Mouse (Mus musculus): ENCODE measurements at regions not wholly inside any gene's neighbourhood (a gene's known extent, or its start where the extent isn't known, plus 50 kb on each side); places are given as distances from the start of the nearest gene placed in this dataset.

- DNase-seq = no peak
These were observed 186.6 kb downstream of the Ly86 start for GRCm38 (mm10) chr13:37531512-37532183.

- DNase-seq = no peak
These were observed 187.7 kb downstream of the Ly86 start for GRCm38 (mm10) chr13:37532596-37533170.

GRCm38 (mm10) chr13:37533851-37534250 lies 188.8 kb downstream of the Ly86 start:
- DNase-seq = no peak

GRCm38 (mm10) chr13:37537330-37537729 lies 192.3 kb downstream of the Ly86 start:
- peak; percentile 40 to 49 for DNase-seq

- peak in 1 of 2 experiments; percentile 33 for DNase-seq
These were observed 192.8 kb downstream of the Ly86 start for GRCm38 (mm10) chr13:37537793-37538192.

- DNase-seq = no peak
These were observed 196.0 kb downstream of the Ly86 start for GRCm38 (mm10) chr13:37540980-37541531.

GRCm38 (mm10) chr13:37541674-37542073 lies 196.7 kb downstream of the Ly86 start:
- peak; percentile 74 to 75 for DNase-seq

- DNase-seq = no peak
These were observed 197.8 kb downstream of the Ly86 start for GRCm38 (mm10) chr13:37542744-37543196.

- DNase-seq = no peak
These were observed 198.8 kb downstream of the Ly86 start for GRCm38 (mm10) chr13:37543788-37544187.

GRCm38 (mm10) chr13:37544696-37545095 lies 199.7 kb downstream of the Ly86 start:
- DNase-seq = no peak

GRCm38 (mm10) chr13:37546556-37546955 lies 201.5 kb downstream of the Ly86 start:
- no peak for DNase-seq

GRCm38 (mm10) chr13:37550584-37550983 lies 205.6 kb downstream of the Ly86 start:
- DNase-seq = no peak

- DNase-seq = no peak
These were observed 208.4 kb downstream of the Ly86 start for GRCm38 (mm10) chr13:37553392-37553791.

- no peak for DNase-seq
These were observed 212.2 kb downstream of the Ly86 start for GRCm38 (mm10) chr13:37557183-37557582.

- no peak for DNase-seq
These were observed 212.8 kb downstream of the Ly86 start for GRCm38 (mm10) chr13:37557766-37558165.

GRCm38 (mm10) chr13:37559056-37559455 lies 214.0 kb downstream of the Ly86 start:
- DNase-seq = no peak

- DNase-seq = no peak
These were observed 214.8 kb downstream of the Ly86 start for GRCm38 (mm10) chr13:37559706-37560313.

GRCm38 (mm10) chr13:37560387-37560786 lies 215.4 kb downstream of the Ly86 start:
- no peak for DNase-seq

GRCm38 (mm10) chr13:37560800-37561199 lies 215.8 kb downstream of the Ly86 start:
- peak in 1 of 2 experiments; percentile 16 for DNase-seq

- DNase-seq = no peak
These were observed 216.4 kb downstream of the Ly86 start for GRCm38 (mm10) chr13:37561437-37561836.

- DNase-seq = no peak
These were observed 216.1 kb upstream of the Rreb1 start for GRCm38 (mm10) chr13:37562141-37562540.

GRCm38 (mm10) chr13:37562652-37563051 lies 215.5 kb upstream of the Rreb1 start:
- DNase-seq = peak; percentile 79 to 85

- no peak for DNase-seq
These were observed 209.1 kb upstream of the Rreb1 start for GRCm38 (mm10) chr13:37569051-37569450.

- DNase-seq = no peak
These were observed 208.7 kb upstream of the Rreb1 start for GRCm38 (mm10) chr13:37569486-37569885.

All from kidney, postnatal 36 days (tissue).